Comparison of ENCODE assay signal across 8 mouse cellular contexts in genomic region chr1:130547674-130548429, GRCm38 (mm10).
DNase-seq lines count a peak whose midpoint lies in the region; ATAC-seq and TF ChIP-seq lines count a peak whose summit lies in the region.

No protein-coding gene starts in this region.

- no peaks in the 10 kb centered on the region for H3K79me2 ChIP-seq in myocyte (ENCODE audit: control insufficient read depth, insufficient read depth)

- intact Hi-C loops in heart, postnatal 25 days (cut with DNase I), result loop anchor here (1.0 to 10.0 kb wide), 5 partner anchors 86 to 697 kb away; partner anchors contain the start of gene Rassf5
- intact Hi-C loops in gastrocnemius, adult 2 months (cut with DNase I), result loop anchor here (1.0 to 10.0 kb wide), 2 partner anchors 86 to 507 kb away; no protein-coding TSS in a partner anchor

- no peak overlapping the region for H3K27ac ChIP-seq in gastrocnemius, adult 2 months
- H3K27ac ChIP-seq in liver, embryonic 11.5 days (ENCODE audit: low read depth, low read length), result no peak overlapping the region
- no peak overlapping the region for H3K27ac ChIP-seq in stomach, embryonic 16.5 days (ENCODE audit: low read length)

- no peaks in the 10 kb centered on the region for H3K9me3 ChIP-seq in liver, embryonic 11.5 days (ENCODE audit: control insufficient read depth, low read length)
- H3K9me3 ChIP-seq in stomach, embryonic 16.5 days (replicated peaks; ENCODE audit: control insufficient read depth, low read length), result no peaks in the 10 kb centered on the region

- no peaks in the 10 kb centered on the region for H3K36me3 ChIP-seq in liver, embryonic 11.5 days (ENCODE audit: control insufficient read depth, insufficient read depth, low read length)
- no peaks in the 10 kb centered on the region for H3K36me3 ChIP-seq in myocyte (ENCODE audit: control insufficient read depth, insufficient read depth)
- no peaks in the 10 kb centered on the region for H3K36me3 ChIP-seq in stomach, embryonic 16.5 days (ENCODE audit: control insufficient read depth, insufficient read depth, low read length)

- H3ac ChIP-seq in myocyte (ENCODE audit: control insufficient read depth, insufficient read length), result no peak overlapping the region

- TF ChIP-seq CTCF in gastrocnemius, adult 2 months (IDR thresholded peaks at IDR 0.05), result peak; percentile 88

- TF ChIP-seq POLR2A in myocyte (IDR thresholded peaks at IDR 0.05; ENCODE audit: insufficient read length, low read depth), result no peak

- H3K9ac ChIP-seq in liver, embryonic 11.5 days (ENCODE audit: low read depth, low read length), result peak overlapping the region; percentile 39; the same call in 1 of the 2 replicates
- H3K9ac ChIP-seq in stomach, embryonic 16.5 days (ENCODE audit: low read length), result peak overlapping the region; percentile 65

- peak; percentile 42; the same call in 1 of the 2 replicates for ATAC-seq in liver, embryonic 11.5 days (replicated peaks; ENCODE audit: low FRiP score)
- ATAC-seq in stomach, embryonic 16.5 days (ENCODE audit: insufficient read depth, low FRiP score), result no peak

- peak overlapping the region; percentile 66 for H3K4me3 ChIP-seq in gastrocnemius, adult 2 months
- peak overlapping the region; percentile 32 for H3K4me3 ChIP-seq in liver, embryonic 11.5 days (ENCODE audit: low read depth, low read length)
- no peak overlapping the region for H3K4me3 ChIP-seq in myocyte
- peak overlapping the region; percentile 46 for H3K4me3 ChIP-seq in stomach, embryonic 16.5 days (replicated peaks; ENCODE audit: low read length)

- H3K27me3 ChIP-seq in liver, embryonic 11.5 days (replicated peaks; ENCODE audit: control insufficient read depth, insufficient read depth, low read length), result no peaks in the 10 kb centered on the region
- no peaks in the 10 kb centered on the region for H3K27me3 ChIP-seq in myocyte (ENCODE audit: control insufficient read depth, insufficient read depth, insufficient read length)
- H3K27me3 ChIP-seq in stomach, embryonic 16.5 days (ENCODE audit: control insufficient read depth, insufficient read depth, low read length), result no peaks in the 10 kb centered on the region

- H3K4me1 ChIP-seq in liver, embryonic 11.5 days (replicated peaks; ENCODE audit: control insufficient read depth, insufficient read depth, low read length), result no peaks in the 10 kb centered on the region; the same call in 1 of the 2 replicates
- H3K4me1 ChIP-seq in stomach, embryonic 16.5 days (ENCODE audit: control insufficient read depth, insufficient read depth, low read length), result no peaks in the 10 kb centered on the region

- WGBS in liver, embryonic 11.5 days, result 22% methylated on average over 25 of the region's 25 CpGs
- WGBS in stomach, embryonic 16.5 days, result 24% methylated on average over 25 of the region's 25 CpGs

- H3K4me2 ChIP-seq in liver, embryonic 11.5 days, result peak overlapping the region; percentile 58
- H3K4me2 ChIP-seq in myocyte (ENCODE audit: low read depth), result peak overlapping the region; percentile 76
- peak overlapping the region; percentile 63 for H3K4me2 ChIP-seq in stomach, embryonic 16.5 days (ENCODE audit: low read depth, low read length)

- peak; percentile 91 for DNase-seq in heart, adult 11 months
- DNase-seq in heart, postnatal 25 days (ENCODE audit: low spot score), result no peak
- DNase-seq in brain, embryonic 18.5 days (ENCODE audit: low read depth, low spot score), result peak; percentile 4
- peak; percentile 68 for DNase-seq in gastrocnemius, adult 2 months
- DNase-seq in induced T-regulatory cell, adult 2 months (ENCODE audit: low read depth), result peak; percentile 82
- DNase-seq in liver, embryonic 11.5 days (ENCODE audit: low spot score), result no peak

TF ChIP-seq in myocyte, 11 proteins besides CTCF, POLR2A, EP300 and RAD21:
- no peak for TF ChIP-seq TCF3 (IDR thresholded peaks at IDR 0.05; ENCODE audit: insufficient read length, low read depth)
- no peak for TF ChIP-seq SRF (IDR thresholded peaks at IDR 0.05; ENCODE audit: control insufficient read depth, insufficient read length, low read depth)
- no peak for TF ChIP-seq REST (IDR thresholded peaks at IDR 0.05; ENCODE audit: insufficient read depth, insufficient read length)
- TF ChIP-seq MYOG (IDR thresholded peaks at IDR 0.05; ENCODE audit: control insufficient read depth in 1 of 3, insufficient read depth in 1 of 3, insufficient read length in 2 of 3, low read depth in 2 of 3), result no peak
- no peak for TF ChIP-seq TCF12 (IDR thresholded peaks at IDR 0.05; ENCODE audit: insufficient read depth, poor library complexity, severe bottlenecking)
- TF ChIP-seq MYOD1 (IDR thresholded peaks at IDR 0.05; ENCODE audit: control insufficient read depth in 1 of 3, insufficient read length in 2 of 3, low read depth in 2 of 3), result no peak
- TF ChIP-seq CEBPB (IDR thresholded peaks at IDR 0.05; ENCODE audit: insufficient read depth, poor library complexity, severe bottlenecking), result no peak
- no peak for TF ChIP-seq E2F4 (IDR thresholded peaks at IDR 0.05; ENCODE audit: insufficient read depth)
- no peak for TF ChIP-seq USF1 (IDR thresholded peaks at IDR 0.05; ENCODE audit: low read depth)
- no peak for TF ChIP-seq POLR2AphosphoS2 (IDR thresholded peaks at IDR 0.05; ENCODE audit: insufficient read length, low read depth)

Comparison
In these comparisons a context has a peak if more than half of its experiments do, and no peak if none do; other contexts are left out.
1. DNase-seq: peak in heart, adult 11 months (single experiment), brain, embryonic 18.5 days (single experiment), gastrocnemius, adult 2 months (single experiment) and induced T-regulatory cell, adult 2 months (single experiment); none in heart, postnatal 25 days (single experiment) and liver, embryonic 11.5 days (single experiment).
2. Peak in every context shown above with its lines, with median percentiles within 50 percentile points of each other: H3K4me2 ChIP-seq.